Mouse (Mus musculus): ENCODE results near the gene Lrfn1. TPM values are rescaled to one million over a fixed set of nuclear protein-coding genes. Genes with fewer than 3 reads are reported as not detected.

Lrfn1 gene
- polyA plus RNA-seq, 1 experiment = 1.4 TPM

DNA sequence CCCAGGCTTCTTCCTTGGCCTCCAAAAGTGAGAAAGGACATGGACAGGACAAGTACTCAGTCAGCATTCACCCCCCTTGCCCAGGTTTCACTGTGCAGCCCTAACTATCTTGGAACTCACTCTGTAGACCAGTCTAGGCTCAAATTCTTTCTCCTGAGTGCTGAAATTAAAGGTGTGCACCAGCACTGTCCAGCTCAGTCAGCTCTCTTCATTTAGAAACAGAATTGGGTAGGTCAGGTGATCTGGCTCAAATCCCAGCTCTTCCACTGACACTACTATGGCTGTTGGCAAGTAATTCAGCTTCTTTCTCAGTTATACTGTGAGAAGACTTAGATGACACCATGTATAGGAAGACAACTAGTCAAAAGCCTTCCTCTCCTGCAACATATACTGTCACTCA, 24.0 kb upstream of the Lrfn1 start:
- Histone ChIP-seq H3K27me3 (ENCODE audit: control insufficient read depth, insufficient read depth, low read length) (no peaks in the 10 kb centered on the region), H3K4me3 (ENCODE audit: low read depth, low read length) (no peak overlapping the region), H3K36me3 (ENCODE audit: control insufficient read depth, insufficient read depth, low read length) (peaks cover 9% of the 10 kb centered on the region), H3K27ac (ENCODE audit: insufficient read depth, low read depth, low read length) (no peak overlapping the region), H3K4me1 (ENCODE audit: control insufficient read depth, insufficient read depth, insufficient read length, low read length) (no peaks in the 10 kb centered on the region)
- TF ChIP-seq CTCF (IDR thresholded peaks at IDR 0.05; ENCODE audit: extremely low read depth, insufficient read length, insufficient replicate concordance, low read depth, low read length) (no peak), POLR2A (IDR thresholded peaks at IDR 0.05; ENCODE audit: low read depth, low read length) (no peak)

- Histone ChIP-seq H3K36me3 (ENCODE audit: control insufficient read depth, insufficient read depth, low read length) (peaks cover 2% of the 10 kb centered on the region), H3K27me3 (ENCODE audit: control insufficient read depth, insufficient read depth, low read length) (no peaks in the 10 kb centered on the region), H3K27ac (ENCODE audit: insufficient read depth, low read depth, low read length) (no peak overlapping the region), H3K4me3 (ENCODE audit: low read depth, low read length) (no peak overlapping the region), H3K4me1 (ENCODE audit: control insufficient read depth, insufficient read depth, insufficient read length, low read length) (no peaks in the 10 kb centered on the region)
- WGBS = 46% methylated on average over 1 of the region's 1 CpGs
- TF ChIP-seq CTCF (IDR thresholded peaks at IDR 0.05; ENCODE audit: extremely low read depth, insufficient read length, insufficient replicate concordance, low read depth, low read length) (no peak), POLR2A (IDR thresholded peaks at IDR 0.05; ENCODE audit: low read depth, low read length) (no peak)
These were observed 21.3 kb upstream of the Lrfn1 start for GRCm38 (mm10) chr7:28430512-28430911.

- TF ChIP-seq CTCF (IDR thresholded peaks at IDR 0.05; ENCODE audit: extremely low read depth, insufficient read length, insufficient replicate concordance, low read depth, low read length) = no peak
- TF ChIP-seq POLR2A (IDR thresholded peaks at IDR 0.05; ENCODE audit: low read depth, low read length) = no peak
- H3K4me1 ChIP-seq (ENCODE audit: control insufficient read depth, insufficient read depth, insufficient read length, low read length) = no peaks in the 10 kb centered on the region; the same call in 1 of the 2 replicates
- peaks cover 2% of the 10 kb centered on the region for H3K36me3 ChIP-seq (ENCODE audit: control insufficient read depth, insufficient read depth, low read length)
- no peak overlapping the region for H3K27ac ChIP-seq (ENCODE audit: insufficient read depth, low read depth, low read length)
- H3K4me3 ChIP-seq (ENCODE audit: low read depth, low read length) = no peak overlapping the region
- WGBS = 77% methylated on average over 2 of the region's 2 CpGs
- H3K27me3 ChIP-seq (ENCODE audit: control insufficient read depth, insufficient read depth, low read length) = no peaks in the 10 kb centered on the region
These were observed 19.5 kb upstream of the Lrfn1 start for GRCm38 (mm10) chr7:28432252-28432651.

GRCm38 (mm10) chr7:28435660-28436259, 16.0 kb upstream of the Lrfn1 start:
- WGBS = 4% methylated on average over 67 of the region's 70 CpGs
- H3K27ac ChIP-seq (ENCODE audit: insufficient read depth, low read depth, low read length) = no peak overlapping the region

DNA sequence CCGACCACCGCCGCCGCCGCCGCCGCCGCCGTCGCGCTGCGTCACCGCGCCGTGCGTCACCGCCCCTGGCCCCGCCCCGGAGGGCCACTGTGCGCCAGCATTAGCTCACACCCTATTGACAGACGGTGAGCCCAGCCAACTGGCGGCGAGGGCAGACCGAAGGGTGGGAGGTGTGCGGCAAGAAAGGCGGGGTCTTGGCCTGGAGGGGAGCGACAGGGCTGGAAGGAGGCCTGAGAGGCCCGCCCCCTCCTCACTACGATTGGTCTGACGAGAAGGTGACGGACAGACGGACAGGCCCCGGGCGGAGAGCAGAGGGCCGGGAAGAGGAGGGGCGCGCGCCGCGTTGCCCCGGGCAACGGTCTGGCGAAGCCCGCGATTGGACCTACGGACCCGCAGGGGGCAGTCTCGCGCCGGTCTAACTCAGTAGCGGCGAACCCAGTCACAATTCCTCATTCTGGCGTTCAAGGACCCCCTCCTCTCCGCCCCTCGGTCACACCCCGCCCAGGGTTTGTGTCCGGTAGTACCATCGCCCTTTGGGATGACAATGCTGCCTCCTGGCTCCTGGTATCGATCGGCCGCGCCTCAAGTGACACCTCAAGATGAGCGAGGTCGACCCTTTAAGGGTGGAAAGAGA, 15.4 kb upstream of the Lrfn1 start:
- no peaks in the 10 kb centered on the region for H3K27me3 ChIP-seq (ENCODE audit: control insufficient read depth, insufficient read depth, low read length)
- H3K4me1 ChIP-seq (ENCODE audit: control insufficient read depth, insufficient read depth, insufficient read length, low read length) = no peaks in the 10 kb centered on the region; the same call in 1 of the 2 replicates
- H3K36me3 ChIP-seq (ENCODE audit: control insufficient read depth, insufficient read depth, low read length) = peaks cover 2% of the 10 kb centered on the region; the same call in 1 of the 2 replicates
- peak overlapping the region; percentile 82 for H3K27ac ChIP-seq (ENCODE audit: insufficient read depth, low read depth, low read length)
- TF ChIP-seq CTCF (IDR thresholded peaks at IDR 0.05; ENCODE audit: extremely low read depth, insufficient read length, insufficient replicate concordance, low read depth, low read length) (peak; percentile 54), POLR2A (IDR thresholded peaks at IDR 0.05; ENCODE audit: low read depth, low read length) (no peak)
- H3K4me3 ChIP-seq (ENCODE audit: low read depth, low read length) = peak overlapping the region; percentile 96
- WGBS = 2% methylated on average over 63 of the region's 64 CpGs

More at GRCm38 (mm10) chr7:28435660-28436259, 16.0 kb upstream of the Lrfn1 start:
- peaks cover 2% of the 10 kb centered on the region; the same call in 1 of the 2 replicates for H3K36me3 ChIP-seq (ENCODE audit: control insufficient read depth, insufficient read depth, low read length)
- TF ChIP-seq CTCF (IDR thresholded peaks at IDR 0.05; ENCODE audit: extremely low read depth, insufficient read length, insufficient replicate concordance, low read depth, low read length) (no peak), POLR2A (IDR thresholded peaks at IDR 0.05; ENCODE audit: low read depth, low read length) (no peak)
- no peaks in the 10 kb centered on the region; the same call in 1 of the 2 replicates for H3K4me1 ChIP-seq (ENCODE audit: control insufficient read depth, insufficient read depth, insufficient read length, low read length)
- no peaks in the 10 kb centered on the region for H3K27me3 ChIP-seq (ENCODE audit: control insufficient read depth, insufficient read depth, low read length)
- peak overlapping the region; percentile 96 for H3K4me3 ChIP-seq (ENCODE audit: low read depth, low read length)

- 3% methylated on average over 16 of the region's 16 CpGs for WGBS
- no peaks in the 10 kb centered on the region for H3K36me3 ChIP-seq (ENCODE audit: control insufficient read depth, insufficient read depth, low read length)
- TF ChIP-seq CTCF (IDR thresholded peaks at IDR 0.05; ENCODE audit: extremely low read depth, insufficient read length, insufficient replicate concordance, low read depth, low read length) (peak; percentile 88; the same call in 1 of the 2 replicates), POLR2A (IDR thresholded peaks at IDR 0.05; ENCODE audit: low read depth, low read length) (peak; percentile 36; the same call in 1 of the 2 replicates)
These were observed 14.7 kb upstream of the Lrfn1 start, which contains the start of gene Gmfg for GRCm38 (mm10) chr7:28436932-28437570. Gene Gmfg, plus strand, starts transcription at chr7:28437447.

DNA sequence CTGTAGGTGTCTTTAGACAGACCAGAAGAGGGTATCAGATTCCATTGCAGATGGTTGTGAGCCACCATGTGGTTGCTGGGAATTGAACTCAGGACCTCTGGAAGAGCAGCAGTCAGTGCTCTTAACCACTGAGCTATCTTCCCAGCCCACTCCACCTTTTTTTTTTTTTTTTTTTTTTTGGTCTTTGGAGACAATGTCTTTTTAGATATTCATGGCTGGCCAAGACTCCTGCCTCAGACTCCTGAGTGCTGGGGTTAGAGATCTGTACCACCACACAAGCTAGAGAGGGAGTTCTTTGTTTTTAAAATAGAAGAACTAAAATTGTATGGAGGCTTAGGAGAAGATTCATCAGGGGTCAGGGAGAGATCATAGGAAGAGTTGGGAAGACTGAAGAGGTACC, 13.8 kb upstream of the Lrfn1 start:
- H3K4me1 ChIP-seq (ENCODE audit: control insufficient read depth, insufficient read depth, insufficient read length, low read length) = no peaks in the 10 kb centered on the region; the same call in 1 of the 2 replicates
- H3K27ac ChIP-seq (ENCODE audit: insufficient read depth, low read depth, low read length) = no peak overlapping the region
- no peaks in the 10 kb centered on the region for H3K27me3 ChIP-seq (ENCODE audit: control insufficient read depth, insufficient read depth, low read length)
- TF ChIP-seq CTCF (IDR thresholded peaks at IDR 0.05; ENCODE audit: extremely low read depth, insufficient read length, insufficient replicate concordance, low read depth, low read length) (no peak), POLR2A (IDR thresholded peaks at IDR 0.05; ENCODE audit: low read depth, low read length) (no peak)
- no peak overlapping the region for H3K4me3 ChIP-seq (ENCODE audit: low read depth, low read length)
- H3K36me3 ChIP-seq (ENCODE audit: control insufficient read depth, insufficient read depth, low read length) = no peaks in the 10 kb centered on the region

More at GRCm38 (mm10) chr7:28436932-28437570, 14.7 kb upstream of the Lrfn1 start, which contains the start of gene Gmfg:
- Histone ChIP-seq H3K4me3 (ENCODE audit: low read depth, low read length) (peak within 1 kb of the TSS; percentile 65), H3K4me1 (ENCODE audit: control insufficient read depth, insufficient read depth, insufficient read length, low read length) (no peaks in the 10 kb centered on the region; the same call in 1 of the 2 replicates), H3K27me3 (ENCODE audit: control insufficient read depth, insufficient read depth, low read length) (no peaks in the 10 kb centered on the region), H3K27ac (ENCODE audit: insufficient read depth, low read depth, low read length) (peak within 1 kb of the TSS; percentile 82)

Data from small intestine, adult 2 months (tissue).